Mouse (Mus musculus) heart, adult 11 months (tissue): ENCODE measurements around the gene Ctrb1.

Experiments used
- DNase-seq: peaks from one replicate; pipeline ENCODE4 v3.0.0; 2022

Gene Ctrb1

DNA sequence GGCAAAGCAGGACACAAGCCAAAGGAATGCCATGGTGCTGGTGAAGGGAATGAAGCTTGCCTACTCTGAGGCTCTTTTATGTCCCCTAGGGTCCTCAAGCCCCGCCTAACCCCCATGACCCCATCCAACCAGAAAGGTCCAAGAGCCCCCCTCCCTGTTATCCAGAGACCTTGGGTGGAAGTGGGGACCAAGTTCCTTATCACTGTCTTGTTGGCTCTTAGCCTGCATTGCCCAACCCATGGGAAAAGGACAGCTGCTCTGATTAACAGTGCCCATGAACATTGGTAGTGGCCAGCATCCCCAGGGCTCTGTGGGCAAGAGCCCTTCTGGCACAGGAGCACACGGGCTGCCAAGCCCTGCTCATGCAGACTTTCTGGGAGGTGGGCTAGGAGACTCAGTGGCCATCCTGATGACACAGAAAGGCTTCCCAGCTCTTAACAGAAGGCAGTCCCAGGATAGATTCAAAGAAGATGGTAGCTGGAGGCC is at the start of gene Ctrb1:
TSS of gene Ctrb1 (minus strand) at position 51 of the 486 bp plus-strand sequence.
- no peak for DNase-seq

DNA sequence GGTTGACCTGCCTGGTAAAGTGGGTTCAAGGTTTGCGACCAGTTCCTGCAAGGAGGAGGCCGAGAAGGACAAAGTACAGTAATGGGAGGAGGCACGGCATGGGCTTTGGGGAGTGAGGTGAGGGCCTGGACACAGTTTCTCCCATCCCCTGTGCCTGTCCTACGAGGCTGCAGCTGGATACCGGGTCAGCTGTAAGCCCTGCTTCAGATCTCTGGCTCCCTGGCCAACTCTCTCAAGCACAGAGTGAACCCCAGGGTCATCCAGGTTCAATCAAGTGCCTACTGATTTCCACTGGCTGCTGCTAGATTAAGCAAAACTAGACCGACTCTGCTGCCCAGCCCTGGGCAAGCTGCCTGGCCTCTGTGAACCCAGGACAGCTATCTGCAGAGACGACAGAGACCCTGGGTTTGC is 49.5 kb upstream of the Ctrb1 start:
- peak; percentile 98 for DNase-seq

DNA sequence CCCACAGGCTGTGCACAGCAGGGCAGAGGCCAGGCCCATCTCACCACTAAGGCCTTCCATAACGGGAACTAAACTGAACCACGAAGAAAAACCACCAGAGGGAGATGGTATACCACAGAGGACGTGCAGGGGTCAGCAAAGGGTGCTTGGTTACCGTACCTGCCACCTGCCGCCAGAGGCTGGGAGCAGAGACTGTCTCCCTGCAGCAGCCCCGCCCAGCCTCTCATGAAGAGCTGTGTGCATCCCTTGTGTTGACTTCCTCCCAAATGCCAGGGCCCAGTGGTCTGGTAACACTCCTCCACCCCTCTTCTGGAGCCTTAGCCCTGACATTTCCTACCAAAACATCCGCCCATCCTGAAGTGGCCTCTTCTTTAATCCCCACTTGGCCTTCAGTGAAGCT is 48.8 kb upstream of the Ctrb1 start:
- peak; percentile 91 for DNase-seq

DNA sequence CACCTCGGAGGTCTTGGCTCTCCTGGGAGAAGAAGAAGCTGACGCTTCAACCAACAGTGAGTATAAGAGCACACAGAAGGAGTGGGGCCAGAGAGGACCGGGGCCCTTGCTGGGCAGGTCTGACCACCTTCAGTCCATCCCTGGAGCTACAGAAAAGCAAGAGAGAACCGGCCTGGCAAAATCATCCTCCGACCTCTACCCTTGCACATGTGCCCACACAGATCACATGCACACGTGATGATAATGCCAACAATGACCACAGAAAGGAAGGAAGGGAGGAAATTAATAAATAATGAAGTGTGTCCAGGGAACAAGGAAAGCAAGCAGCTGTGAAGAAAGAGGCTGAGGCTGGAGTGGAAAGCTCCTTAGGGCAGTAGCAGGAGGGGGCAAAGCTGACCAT is 48.1 kb upstream of the Ctrb1 start:
- DNase-seq, result peak; percentile 90

DNA sequence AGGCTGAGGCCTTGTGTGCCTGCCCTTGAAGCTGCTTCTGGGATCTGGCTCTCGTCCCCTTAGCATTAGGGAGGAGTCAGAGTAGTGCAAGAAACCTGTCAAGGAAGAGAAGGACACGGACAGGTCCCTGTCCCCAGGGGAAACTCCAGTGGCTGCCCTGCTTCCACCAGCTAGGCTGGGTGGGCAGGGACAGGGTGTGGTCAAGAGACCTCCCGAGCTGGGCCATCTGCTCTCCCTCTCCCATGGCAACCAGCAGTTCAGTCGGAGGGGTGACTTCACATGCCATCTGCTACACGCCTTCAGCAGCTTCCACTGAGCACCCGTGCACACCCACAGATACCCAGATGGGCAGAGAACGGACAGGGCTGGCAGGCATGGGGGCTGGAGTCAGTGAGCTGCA is 45.5 kb upstream of the Ctrb1 start:
- peak; percentile 94 for DNase-seq

DNA sequence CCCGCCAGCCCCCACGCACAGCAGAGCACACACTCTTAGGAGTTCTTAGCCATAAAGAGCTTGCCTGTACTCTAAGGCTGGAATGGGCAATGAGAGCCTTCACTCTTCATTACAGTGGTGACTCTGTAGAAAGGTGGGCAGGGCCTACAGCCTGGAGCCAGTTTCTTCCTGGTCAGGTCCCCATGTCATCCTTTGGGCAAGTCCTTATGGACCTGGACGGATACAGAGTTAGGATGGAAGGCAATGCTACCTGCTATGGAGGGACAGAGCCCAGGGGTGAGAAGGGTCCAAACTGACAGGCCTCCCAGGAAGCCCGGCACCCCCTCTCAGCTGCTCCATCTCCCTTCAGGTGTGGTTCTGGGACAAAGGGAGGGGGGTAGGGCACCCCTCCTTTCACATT is 45.0 kb upstream of the Ctrb1 start:
- peak; percentile 92 for DNase-seq

DNA sequence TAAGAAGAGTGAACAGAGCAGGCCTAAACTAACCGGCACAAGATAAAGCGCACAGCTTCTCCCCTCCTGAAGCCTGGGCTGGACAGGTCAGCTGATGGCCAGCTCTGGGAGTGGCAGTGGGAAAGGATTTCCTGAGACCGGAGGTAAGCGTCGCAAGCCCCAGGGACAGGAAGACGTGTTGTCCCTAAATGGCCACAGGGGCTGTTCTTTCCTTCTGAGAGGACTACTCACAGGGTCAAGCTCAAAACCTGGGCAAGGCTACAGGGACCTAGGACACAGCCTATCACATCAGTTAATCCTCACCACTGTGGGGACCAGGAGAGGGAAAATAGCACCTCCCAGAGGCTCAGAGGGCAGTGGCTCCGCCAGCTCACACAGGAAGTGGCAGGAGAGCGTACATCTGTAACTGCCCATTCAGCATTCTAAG is 44.5 kb upstream of the Ctrb1 start:
- DNase-seq, result peak; percentile 99

DNA sequence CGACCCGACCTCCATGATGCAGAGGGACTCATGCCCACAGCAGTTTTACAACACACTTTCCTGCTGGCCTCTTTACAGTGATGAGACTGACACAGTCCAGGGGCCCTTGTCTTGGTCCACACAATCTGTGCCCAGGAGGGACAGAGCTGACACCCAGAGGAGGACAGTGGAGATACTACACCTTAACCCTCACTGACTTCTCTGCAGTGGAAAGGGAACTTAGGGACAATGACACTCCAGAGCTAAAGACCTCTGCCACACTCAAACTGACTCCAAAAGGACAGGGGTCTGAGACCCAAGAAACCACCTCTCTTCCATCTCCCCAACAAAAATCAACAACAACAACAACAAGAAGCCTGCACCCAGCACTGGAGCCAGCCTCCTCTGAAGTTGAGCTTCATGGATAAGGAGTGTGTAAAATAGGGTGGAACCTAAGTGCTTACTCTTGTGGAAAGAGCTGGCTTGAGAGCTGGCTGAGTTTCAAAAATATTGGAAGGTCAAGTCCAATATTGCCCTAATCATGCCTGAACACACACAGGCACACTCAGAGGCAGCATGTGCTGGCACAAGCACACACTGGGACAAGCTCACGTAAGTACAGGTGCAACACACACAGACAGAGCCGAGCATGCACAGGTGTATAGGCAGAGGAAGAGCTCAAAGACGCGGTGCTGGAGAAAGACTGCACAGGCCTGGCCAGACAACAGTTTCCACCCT is 43.6 kb upstream of the Ctrb1 start:
- peak; percentile 93 for DNase-seq

DNA sequence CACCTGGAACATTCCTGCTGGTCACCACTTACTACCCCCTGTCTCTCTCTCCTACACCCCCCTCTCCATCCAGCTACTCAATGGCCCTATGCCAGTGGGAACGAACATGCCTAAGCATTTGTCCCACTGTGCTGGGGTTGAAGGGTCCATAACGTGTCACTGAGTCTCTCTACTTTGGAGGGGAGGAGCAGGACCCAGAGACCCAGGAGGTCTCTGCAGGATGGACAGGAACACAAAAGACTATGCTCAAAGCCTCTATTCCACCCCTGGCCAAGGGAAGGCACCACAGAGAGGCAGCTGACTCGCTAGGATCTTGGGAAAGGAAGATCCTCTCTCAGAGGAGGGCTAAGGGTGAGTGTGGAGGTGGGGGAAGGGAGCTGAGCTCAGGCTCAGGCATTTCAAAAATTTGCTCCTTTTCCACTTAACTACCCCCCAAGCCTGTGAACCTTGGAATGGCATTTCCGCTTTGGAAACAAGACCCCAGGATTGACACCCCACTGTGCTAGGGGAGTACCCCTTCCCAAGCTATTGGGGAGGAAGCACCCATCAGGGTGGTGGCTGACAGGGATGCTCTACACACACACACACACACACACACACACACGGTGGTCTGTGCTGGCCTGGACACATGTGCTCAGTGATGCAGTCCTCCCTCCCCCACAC is 42.9 kb upstream of the Ctrb1 start:
- DNase-seq, result peak; percentile 92

DNA sequence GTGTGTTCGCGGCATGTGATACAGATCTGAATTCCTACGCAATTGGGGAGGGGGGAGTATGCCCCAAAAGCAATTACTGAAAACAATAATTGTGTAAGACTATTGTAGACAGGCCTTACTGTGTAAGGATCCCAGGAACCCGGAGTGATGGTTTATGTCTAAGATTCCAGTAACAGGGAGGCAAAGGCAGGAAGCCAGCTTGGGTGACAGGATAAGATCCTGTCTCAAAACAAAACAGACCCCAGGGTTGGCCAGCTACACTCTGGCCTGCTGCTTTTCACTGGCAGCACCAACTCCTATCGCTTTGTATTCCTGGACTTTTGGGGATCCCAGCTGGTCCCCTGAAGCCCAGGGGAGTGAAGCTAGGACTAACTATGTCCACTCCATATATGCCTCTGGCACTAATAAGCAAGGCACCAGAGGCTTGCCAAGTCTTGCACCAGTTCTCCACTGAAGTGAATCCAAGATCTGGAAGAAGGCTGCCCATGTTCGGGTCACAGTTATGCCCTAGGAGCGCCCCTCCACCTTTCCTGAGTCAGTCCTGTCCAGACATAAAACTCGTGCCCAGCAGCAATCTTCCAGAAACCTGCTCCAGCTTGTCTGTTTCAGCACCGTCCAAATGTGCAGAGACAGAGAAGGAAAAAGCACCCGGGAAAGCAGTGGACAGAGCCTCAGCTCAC is 41.7 kb upstream of the Ctrb1 start:
- no peak for DNase-seq

DNA sequence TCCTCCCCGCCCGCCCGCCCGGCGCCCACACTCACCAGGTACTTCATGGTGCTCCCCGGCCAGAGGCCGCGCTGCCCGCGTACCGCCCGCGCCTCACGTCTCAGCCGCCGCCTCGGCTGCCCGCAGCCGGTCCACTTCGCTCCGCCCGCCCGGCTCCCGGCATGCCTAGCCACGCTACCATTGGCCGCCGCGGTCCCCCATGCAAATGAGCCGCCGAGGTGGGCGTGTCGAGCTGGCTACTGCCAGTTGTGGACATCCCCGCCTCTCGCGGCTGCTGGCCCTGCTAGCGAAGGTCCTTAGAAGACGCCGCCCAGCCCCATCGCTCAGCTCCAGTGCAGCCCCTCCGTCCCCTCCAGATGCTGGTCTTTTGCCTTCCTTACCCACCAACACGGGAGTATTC is 41.2 kb upstream of the Ctrb1 start:
- DNase-seq, result peak; percentile 100

DNA sequence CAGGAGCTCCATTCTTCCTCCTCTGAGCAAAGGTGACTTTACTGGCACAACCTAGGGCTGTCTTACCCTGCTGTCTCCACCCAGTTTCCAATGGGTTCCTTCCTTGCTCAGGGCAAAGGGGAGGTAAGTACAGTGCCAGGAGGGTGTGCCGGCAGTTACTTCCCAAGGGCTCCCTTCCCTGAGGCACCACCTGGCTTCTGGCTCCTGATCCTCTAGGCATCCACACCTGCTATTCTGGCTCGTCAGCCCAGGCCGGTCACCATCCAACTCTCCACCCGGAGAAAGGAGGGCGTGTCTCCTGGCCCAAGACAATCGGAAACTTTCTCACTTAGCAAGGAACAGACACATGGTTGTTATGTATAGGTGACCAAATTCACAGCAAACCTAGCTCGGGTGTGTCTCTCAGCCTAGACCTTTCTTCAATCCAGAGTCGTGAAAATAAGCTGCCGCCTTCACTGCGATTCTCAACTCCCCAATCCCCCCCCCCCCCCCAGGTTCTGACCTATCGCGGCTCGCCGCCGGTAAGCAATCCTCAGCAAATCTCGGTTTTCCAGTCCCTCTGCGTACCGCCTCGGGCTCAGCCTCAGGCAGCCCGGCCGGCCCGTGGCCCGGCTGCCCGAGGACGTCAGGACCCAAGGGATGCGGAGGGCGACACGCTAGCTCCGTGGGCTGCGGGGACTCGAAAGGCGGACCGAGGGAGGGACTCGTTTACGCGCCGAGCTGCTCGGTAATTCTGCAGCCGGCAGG is 40.6 kb upstream of the Ctrb1 start:
- peak; percentile 97 for DNase-seq

DNA sequence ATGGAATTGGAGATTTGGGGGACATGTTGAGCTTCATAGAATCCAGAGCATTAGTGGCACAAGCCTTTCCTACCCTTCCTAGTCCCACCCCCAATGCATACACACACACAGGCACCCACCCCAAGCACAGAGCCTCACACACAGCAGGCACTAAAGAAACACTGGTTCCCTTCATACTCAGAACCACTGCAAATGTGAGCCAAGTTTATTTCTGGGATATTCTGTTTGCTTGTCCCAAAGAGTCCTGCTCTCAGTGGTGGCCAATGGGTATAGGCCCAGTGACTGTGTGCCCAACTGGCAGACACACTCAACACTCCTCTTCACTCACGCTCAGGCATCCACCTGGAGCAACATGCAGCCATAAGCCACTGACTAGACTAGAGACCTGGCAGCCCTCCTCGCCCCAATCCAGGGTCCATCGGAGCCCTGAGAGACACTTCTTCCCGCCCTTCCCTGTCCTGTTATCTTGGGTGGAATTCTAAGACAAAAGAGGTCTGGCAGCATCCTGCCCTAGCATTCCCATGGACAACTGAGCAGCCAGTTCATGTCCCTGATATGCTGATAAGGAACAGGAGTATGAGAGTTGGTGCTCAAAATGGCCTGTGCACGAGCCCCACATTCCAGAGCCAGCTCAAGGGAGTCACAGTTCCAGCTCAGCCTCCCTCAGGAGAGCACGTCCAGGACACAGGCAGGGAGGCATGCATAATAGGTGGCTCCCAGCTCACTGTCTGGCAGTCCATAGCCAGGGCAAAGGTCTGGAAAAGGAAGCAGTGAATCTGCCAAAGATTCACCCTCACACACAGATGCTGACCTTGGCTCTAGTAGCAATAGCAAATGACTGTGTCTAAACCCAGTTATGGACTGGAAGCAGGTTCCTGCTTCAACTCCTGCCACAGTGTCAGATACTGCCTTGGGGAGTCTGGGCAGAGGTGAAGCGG is 38.7 kb upstream of the Ctrb1 start:
- DNase-seq, result peak; percentile 97

DNA sequence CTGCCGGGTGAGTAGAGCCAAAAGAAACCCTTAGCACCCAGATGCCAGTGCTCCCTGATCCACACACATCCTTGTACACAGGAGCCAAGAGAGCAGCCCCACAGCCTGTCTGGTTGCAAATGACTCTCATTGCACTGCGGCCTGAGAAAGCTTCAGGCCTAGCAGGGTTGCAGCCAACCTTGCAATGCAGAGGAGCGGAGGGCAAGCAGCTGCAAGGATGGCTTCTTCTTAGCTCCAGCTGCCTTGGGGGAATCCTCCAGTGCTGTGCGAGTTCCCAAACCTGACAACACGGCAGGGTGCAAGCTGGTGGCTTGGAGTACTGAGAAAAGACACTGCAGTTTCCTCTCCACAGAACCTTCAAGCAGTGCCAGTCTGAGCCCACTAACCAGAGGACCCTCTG is 37.7 kb upstream of the Ctrb1 start:
- peak; percentile 88 for DNase-seq

DNA sequence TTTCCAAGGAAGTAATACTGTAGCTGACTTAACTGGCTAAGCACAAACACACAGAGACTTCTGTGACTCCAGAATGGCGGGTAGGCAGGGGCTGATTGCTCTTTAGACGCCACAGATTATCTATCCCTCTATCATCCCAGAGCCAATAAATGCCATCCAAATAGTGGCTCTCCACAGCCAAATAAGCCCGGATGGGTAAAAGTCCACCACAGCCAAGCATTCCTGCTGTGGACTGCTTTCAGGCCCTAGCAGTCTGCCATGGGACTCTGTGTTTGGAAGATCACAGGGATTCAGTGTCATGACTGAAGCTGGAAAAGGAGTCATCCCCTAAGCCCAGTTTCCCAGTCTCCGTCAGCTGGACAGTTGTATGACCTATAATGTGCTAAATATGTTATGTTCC is 36.7 kb upstream of the Ctrb1 start:
- DNase-seq, result peak; percentile 83

DNA sequence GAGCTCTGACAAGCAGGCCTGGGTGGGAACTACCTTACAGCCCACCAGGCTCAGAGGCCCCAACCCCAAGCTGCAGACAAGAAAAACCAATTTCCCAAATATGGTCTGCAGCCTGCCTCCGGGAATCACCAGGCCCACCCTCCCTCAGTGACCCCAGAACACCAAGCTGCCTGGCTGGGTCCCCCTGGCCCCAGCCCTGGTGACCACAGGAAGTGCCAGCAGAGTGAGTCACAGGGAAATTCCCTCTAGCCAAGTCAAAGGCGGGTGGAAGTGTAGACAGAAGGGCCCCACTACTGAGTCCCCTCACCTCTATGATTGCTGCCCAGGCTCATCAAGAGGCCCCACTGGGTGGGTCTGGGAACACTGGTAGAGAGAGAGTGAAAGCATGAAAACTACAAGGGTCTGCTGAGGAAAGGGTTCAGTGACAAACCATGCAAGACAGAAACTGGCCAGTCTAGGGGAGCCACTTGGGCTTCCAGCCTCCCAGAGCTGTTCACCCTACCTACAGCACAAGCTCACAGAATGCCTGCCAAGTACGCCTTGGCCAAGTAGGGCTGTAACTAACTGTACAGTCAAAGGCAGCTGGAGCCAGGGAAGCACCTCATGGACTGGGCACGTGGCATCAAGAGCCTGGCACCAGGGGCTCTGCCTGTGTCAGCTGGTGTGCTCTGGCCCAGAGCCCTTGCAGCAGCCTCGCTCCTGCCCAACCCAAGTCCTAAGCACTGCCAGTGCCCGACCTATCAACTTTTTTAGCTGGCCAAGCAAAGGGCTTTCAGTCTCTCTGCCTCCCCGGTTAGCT is 35.5 kb upstream of the Ctrb1 start:
- DNase-seq, result peak; percentile 99

DNA sequence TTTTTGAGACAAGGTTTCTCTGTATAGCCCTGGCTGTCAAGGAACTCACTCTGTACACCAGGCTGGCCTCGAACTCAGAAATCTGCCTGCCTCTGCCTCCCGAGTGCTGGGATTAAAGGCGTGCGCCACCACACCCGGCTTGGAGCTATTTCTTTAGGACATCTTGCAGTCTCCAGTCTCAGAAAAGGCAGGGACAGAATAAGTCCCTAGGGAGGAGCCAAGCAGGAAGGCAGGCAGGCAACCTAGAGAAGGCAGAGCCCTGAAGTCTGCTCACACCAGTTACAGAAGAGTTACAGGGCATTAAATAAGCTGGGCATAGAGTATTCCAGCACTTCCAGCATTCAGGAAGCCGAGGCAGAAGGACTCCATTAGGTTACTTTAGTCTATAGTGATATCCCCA is 34.5 kb upstream of the Ctrb1 start:
- DNase-seq, result peak; percentile 92

DNA sequence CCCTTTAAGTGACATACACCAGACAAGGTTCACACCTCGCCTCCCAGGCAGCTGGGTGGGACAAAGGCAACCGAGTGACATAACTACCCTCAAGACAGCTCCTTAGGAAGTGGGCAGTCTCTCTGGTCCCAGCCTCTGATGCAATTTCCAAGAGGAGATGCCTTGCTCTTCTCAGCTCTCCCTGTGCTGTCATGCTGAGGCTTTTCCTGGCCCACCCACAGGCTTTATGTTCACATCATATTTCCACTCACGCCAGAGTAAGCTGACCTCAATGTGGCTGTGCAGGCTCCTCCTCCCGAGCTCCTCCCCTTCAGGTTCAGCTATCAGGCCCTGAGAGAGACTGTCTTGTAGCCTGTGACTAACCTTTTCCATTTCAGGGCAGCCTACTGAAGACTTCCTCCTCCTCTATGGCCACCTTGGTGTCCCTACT is 29.3 kb upstream of the Ctrb1 start:
- peak; percentile 85 for DNase-seq

DNA sequence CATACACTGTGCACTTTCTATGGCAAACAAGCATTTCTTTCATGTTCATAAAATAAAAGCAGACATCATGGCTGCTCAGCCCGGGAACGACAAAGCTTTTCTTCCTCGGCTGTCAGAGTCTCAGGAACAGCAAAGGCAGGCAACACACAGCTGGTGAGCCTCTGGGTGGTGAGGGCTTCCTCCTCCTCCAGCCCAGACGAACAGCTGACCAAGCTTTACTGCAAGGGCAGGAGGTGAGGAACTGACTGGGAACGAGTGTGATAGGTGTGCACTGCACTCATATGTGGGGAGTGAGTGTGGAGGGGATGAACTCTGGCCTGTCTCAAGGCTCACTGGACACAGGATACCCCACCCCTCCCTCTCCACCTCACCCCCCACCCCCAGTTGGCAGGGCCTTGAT is 28.1 kb upstream of the Ctrb1 start:
- DNase-seq, result no peak

DNA sequence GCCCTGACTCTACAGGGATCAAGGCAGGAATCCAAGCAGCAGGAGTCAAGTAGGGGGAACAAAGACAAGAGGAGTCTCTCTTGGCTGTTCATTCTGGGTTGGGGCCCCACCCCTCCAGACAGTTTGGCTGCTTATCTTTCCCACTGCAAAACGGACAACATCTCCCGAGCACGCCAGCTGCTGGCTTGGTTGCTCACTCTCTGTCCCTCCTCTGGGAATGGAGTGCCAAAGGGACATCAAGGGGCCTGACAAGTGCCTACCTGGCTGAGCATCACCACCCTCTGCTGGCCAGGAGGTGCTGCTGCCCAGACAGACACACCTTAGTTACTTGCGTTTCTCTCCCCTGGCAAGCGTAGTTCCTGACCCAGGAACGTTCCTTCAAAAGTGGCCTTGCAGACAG is 27.1 kb upstream of the Ctrb1 start:
- DNase-seq, result peak; percentile 96

DNA sequence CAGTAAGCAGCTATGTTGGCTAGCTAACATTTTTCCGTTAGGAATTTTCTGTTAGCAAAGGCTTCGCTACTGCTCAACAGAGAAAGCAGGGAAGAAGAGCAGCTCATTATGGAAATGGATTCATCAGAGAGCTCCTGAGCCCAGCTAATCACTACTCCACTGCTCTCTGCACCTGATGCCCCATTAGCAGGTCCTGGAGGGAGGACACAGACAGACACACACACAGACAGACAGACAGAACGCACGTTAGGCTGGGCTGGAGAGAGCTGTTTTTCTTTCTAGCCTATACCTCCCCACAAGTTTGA is 26.6 kb upstream of the Ctrb1 start:
- DNase-seq, result no peak
